Mouse (Mus musculus) neural tube, embryonic 11.5 days (tissue): Measurements from ENCODE around the gene Cldn10. TPM values are rescaled to one million over a fixed set of nuclear protein-coding genes. Genes with fewer than 3 reads are reported as not detected.

ENCODE experiments used
- ATAC-seq: fragments of 200-750 bp; cut with Nextera tagmentation; 2 replicates; pipeline ENCODE4 v1.8.0; 2017; ENCODE audit warnings: moderate number of reproducible peaks, mild to moderate bottlenecking, moderate TSS enrichment, moderate library complexity; ENCODE audit not compliant: insufficient read depth, low FRiP score, low TSS enrichment
- DNase-seq: peaks from one replicate; pipeline ENCODE4 v3.0.0-alpha.2; 2015; ENCODE audit warnings: low spot score
- H3K27ac ChIP-seq: fragments of 300-500 bp; sonication (generic); 2 replicates; pipeline ENCODE4 v1.5.1; 2014; ENCODE audit warnings: low read depth, mild to moderate bottlenecking, low read length
- H3K27me3 ChIP-seq: fragments of 300-500 bp; sonication (generic); 2 replicates; pipeline ENCODE4 v1.6.1; 2014; ENCODE audit warnings: mild to moderate bottlenecking, low read length, mixed read lengths; ENCODE audit not compliant: control insufficient read depth, insufficient read depth
- H3K36me3 ChIP-seq: fragments of 300-500 bp; sonication (generic); 2 replicates; pipeline ENCODE4 v1.6.1; 2014; ENCODE audit warnings: mild to moderate bottlenecking, low read length, moderate library complexity, mixed read lengths; ENCODE audit not compliant: control insufficient read depth, insufficient read depth
- H3K4me1 ChIP-seq: fragments of 300-500 bp; sonication (generic); 2 replicates; pipeline ENCODE4 v1.6.1; 2014; ENCODE audit warnings: low read length, mixed read lengths; ENCODE audit not compliant: control insufficient read depth, insufficient read depth
- H3K4me2 ChIP-seq: fragments of 300-500 bp; sonication (generic); 2 replicates; pipeline ENCODE4 v1.6.1; 2014; ENCODE audit warnings: low read depth, mild to moderate bottlenecking, moderate library complexity
- H3K4me3 ChIP-seq: fragments of 300-500 bp; sonication (generic); 2 replicates; pipeline ENCODE4 v1.5.1; 2014; ENCODE audit warnings: low read depth, low read length
- H3K9ac ChIP-seq: fragments of 300-500 bp; sonication (generic); 2 replicates; pipeline ENCODE4 v1.6.1; 2014; ENCODE audit warnings: mild to moderate bottlenecking, low read length
- H3K9me3 ChIP-seq: fragments of 300-500 bp; sonication (generic); 2 replicates; pipeline ENCODE4 v1.6.1; 2016; ENCODE audit warnings: low read length; ENCODE audit not compliant: control insufficient read depth
- WGBS: fragments of 180-500 bp; shearing (Covaris S2); extraction: QIAGEN DNeasy Blood & Tissue Kit; methylation state at CpG from one replicate; pipeline ENCODE4 v1.1.7; 2014; 5-methylcytosine and 5-hydroxymethylcytosine counted together
- polyA plus RNA-seq: library from polyadenylated mRNA; unstranded; fragments of >200 nt; fragmentation: Nextera tagmentation; extraction: Ambion mirVana; gene quantifications from 2 replicates; pipeline ENCODE4 v1.2.1, GENCODE M21; 2014

The Cldn10 gene
- polyA plus RNA-seq, 1 experiment from 2014 or later = 0.38 TPM

DNA sequence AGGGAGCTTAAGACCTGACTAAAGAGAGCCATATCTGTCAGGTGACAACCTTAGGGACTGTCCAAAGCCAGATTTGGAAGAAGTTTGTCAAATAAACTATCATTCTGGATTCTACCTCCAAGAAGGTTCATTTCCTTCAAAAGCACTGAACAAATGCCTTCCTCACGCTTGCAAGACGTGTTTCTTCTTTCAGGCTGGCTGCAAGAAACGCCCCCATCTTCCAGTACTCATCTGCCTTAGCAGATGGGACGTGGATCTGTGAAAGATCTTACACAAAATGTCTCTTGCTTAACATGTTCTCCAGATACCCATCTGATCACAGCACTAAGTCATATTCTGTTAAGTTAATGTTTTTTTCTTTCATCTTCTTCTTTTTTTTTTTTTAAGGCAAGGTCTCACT, 102.4 kb downstream of the Cldn10 start:
- Histone ChIP-seq H3K9ac (no peak overlapping the region), H3K27ac (no peak overlapping the region), H3K27me3 (no peaks in the 10 kb centered on the region), H3K4me3 (no peak overlapping the region), H3K9me3 (no peaks in the 10 kb centered on the region), H3K4me2 (no peak overlapping the region), H3K36me3 (peaks cover 9% of the 10 kb centered on the region), H3K4me1 (no peaks in the 10 kb centered on the region)
- no peak for DNase-seq
- no peak for ATAC-seq
- WGBS = 94% methylated on average over 4 of the region's 4 CpGs

DNA sequence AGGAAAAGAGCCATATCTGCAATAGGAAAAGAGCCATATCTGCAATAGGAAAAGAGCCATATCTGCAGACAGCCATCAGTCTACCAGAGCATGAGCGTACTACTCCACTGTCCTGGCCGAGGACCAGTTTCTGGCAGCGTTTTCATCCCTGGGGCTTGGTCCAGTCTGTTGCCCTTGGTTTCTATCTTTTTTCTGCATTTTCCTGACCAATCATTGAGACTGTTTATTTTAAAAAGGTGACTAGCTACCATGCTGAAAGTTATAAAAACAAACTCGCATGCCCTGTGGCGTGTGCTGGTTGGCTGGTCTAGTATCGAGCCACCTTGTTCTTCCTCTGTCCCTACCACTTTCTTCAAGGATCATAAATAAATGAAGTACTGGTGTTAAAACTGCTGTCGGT, 107.5 kb downstream of the Cldn10 start:
- DNase-seq (no peak), ATAC-seq (no peak)
- Histone ChIP-seq H3K27ac (no peak overlapping the region), H3K9me3 (no peaks in the 10 kb centered on the region), H3K27me3 (no peaks in the 10 kb centered on the region), H3K9ac (no peak overlapping the region), H3K36me3 (peaks cover 4% of the 10 kb centered on the region; the same call in 1 of the 2 replicates), H3K4me2 (no peak overlapping the region), H3K4me1 (no peaks in the 10 kb centered on the region), H3K4me3 (no peak overlapping the region)
- WGBS = 92% methylated on average over 7 of the region's 7 CpGs

DNA sequence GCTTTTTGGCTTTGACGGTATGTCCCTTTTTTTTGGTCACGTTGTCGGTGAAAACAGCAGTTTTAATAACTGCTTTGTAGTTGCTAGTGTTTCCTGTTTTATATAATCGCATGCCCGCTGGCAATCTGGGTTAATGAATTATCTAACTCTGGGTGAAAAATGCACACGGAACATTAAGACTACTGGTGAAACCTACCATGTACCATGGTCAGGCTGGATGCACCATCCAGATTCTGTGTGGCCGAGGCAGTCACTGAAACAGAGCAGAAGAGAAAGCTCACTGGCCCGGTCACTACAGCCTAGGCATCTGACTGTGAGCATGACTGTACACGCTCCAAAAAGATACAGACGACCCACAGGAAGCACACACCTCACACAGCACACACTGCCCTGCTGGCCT, 107.9 kb downstream of the Cldn10 start:
- ATAC-seq (no peak), DNase-seq (no peak)
- WGBS = 94% methylated on average over 10 of the region's 10 CpGs
- H3K4me3 ChIP-seq = no peak overlapping the region
- H3K27me3 ChIP-seq = no peaks in the 10 kb centered on the region
- no peaks in the 10 kb centered on the region for H3K4me1 ChIP-seq
- no peaks in the 10 kb centered on the region for H3K9me3 ChIP-seq
- no peak overlapping the region for H3K4me2 ChIP-seq
- no peak overlapping the region for H3K9ac ChIP-seq
- H3K27ac ChIP-seq = no peak overlapping the region
- H3K36me3 ChIP-seq = peaks cover 4% of the 10 kb centered on the region; the same call in 1 of the 2 replicates

DNA sequence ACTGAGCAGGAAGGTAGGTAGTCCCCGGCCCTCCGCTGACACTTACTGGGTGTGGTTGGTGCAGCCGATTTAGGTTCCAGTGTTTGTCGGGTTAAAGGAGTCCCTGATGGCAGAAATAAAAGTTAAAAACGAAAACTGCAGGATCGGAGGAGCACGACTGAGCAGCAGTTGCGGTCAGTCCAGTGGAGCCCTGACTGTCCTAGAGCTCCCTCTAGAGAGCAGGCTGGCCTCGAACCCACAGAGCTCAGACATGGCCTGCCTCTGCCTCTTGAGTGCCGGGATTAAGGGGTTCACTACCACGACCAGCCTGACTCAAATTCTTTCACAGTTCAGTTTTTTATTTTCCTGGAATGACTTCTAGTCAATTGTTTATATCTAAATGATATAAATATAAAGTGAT, 112.2 kb downstream of the Cldn10 start:
- WGBS = 90% methylated on average over 11 of the region's 11 CpGs
- no peak for ATAC-seq
- peaks cover 10% of the 10 kb centered on the region for H3K36me3 ChIP-seq

DNA sequence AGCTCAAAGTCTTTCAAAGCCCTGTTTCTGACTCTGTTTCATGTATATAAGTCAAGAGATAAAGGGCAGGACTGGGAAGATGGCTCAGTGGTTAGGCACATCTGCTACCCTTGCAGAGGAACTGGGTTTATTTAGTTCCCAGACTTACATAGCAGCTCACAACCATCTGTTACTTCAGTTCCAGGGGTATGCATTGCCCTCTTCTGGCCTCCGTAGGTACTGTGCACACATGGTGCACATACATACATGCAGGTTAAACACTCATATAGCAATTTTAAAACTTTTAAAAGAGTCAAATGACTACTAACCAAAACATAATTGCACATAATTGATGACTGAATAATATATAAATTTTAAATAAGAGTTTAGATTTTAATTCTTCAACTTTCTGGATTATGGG, 113.2 kb downstream of the Cldn10 start:
- Histone ChIP-seq H3K4me1 (peaks cover 7% of the 10 kb centered on the region; the same call in 1 of the 2 replicates), H3K4me3 (no peak overlapping the region), H3K4me2 (no peak overlapping the region), H3K9ac (no peak overlapping the region), H3K9me3 (no peaks in the 10 kb centered on the region), H3K36me3 (peaks cover 10% of the 10 kb centered on the region), H3K27ac (no peak overlapping the region), H3K27me3 (no peaks in the 10 kb centered on the region)
- DNase-seq (no peak), ATAC-seq (no peak)
- 97% methylated on average over 1 of the region's 1 CpGs for WGBS

More for the DNA sequence above, 112.2 kb downstream of the Cldn10 start:
- Histone ChIP-seq H3K9ac (no peak overlapping the region), H3K27me3 (no peaks in the 10 kb centered on the region), H3K27ac (no peak overlapping the region), H3K9me3 (no peaks in the 10 kb centered on the region), H3K4me3 (no peak overlapping the region), H3K4me1 (peaks cover 7% of the 10 kb centered on the region; the same call in 1 of the 2 replicates), H3K4me2 (no peak overlapping the region)
- DNase-seq = no peak

DNA sequence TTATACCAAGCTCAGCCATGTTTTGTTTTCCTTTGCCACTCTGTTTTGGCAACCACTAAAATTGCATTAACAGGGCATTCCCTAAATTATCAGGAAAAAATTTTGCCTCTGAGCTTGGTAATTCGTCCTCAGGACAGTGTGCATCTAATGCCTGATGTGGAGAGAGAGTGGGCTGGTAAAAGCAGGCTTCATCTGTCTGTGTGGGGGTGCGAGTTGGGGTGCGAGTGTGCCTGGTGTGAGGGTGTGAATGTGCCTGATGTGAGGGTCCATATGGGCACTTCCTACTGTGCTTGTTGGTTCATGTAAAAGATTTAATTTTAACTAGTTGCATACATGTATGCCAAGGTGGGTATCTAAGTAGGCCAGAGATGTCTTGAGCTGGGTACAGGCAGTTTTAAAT, 115.7 kb downstream of the Cldn10 start:
- Histone ChIP-seq H3K4me2 (no peak overlapping the region), H3K4me1 (peaks cover 7% of the 10 kb centered on the region; the same call in 1 of the 2 replicates), H3K9ac (no peak overlapping the region), H3K9me3 (no peaks in the 10 kb centered on the region), H3K27ac (no peak overlapping the region), H3K27me3 (no peaks in the 10 kb centered on the region), H3K4me3 (no peak overlapping the region), H3K36me3 (peaks cover 18% of the 10 kb centered on the region)
- ATAC-seq (no peak), DNase-seq (no peak)
- WGBS = 88% methylated on average over 3 of the region's 3 CpGs

DNA sequence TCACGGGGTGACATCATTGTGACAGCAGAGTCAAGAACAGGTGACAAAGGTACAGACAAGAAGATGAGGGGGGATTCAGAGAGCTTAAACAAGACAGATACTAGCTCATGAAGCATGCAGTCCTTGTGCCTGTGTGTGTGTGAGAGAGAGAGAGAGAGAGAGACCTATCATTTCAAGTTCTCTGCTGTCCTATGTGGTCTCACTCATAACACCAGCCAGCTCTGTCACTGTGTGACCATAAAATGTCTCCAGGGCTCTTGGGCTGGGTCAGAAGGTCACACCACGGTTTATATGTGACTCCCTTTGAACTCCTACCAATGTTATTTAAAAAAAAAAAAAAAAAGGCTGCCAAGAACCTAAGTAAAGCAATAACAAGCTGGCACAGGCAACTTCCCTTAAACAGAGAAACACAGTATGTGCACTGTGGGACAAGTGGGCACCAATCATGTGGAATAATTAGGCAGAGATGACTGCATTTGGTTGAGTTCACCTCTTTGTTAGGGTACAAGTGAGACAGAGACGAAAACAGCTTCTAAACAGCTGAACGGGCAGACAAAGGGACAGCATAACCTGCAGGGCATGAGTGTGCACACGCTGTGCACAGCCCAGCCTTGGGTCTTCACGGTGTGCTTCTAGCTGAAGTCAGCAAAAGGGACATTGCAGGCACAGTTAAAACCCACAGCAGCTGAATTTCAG, 116.3 kb downstream of the Cldn10 start:
- Histone ChIP-seq H3K27ac (0 out of 2 replicates have a peak overlapping the region, but pooled peaks have one; percentile 29), H3K27me3 (no peaks in the 10 kb centered on the region), H3K4me2 (no peak overlapping the region), H3K36me3 (peaks cover 18% of the 10 kb centered on the region), H3K4me3 (no peak overlapping the region), H3K9ac (no peak overlapping the region), H3K9me3 (no peaks in the 10 kb centered on the region), H3K4me1 (peaks cover 7% of the 10 kb centered on the region; the same call in 1 of the 2 replicates)
- DNase-seq (no peak), ATAC-seq (peak; percentile 68)
- WGBS = 26% methylated on average over 6 of the region's 6 CpGs

DNA sequence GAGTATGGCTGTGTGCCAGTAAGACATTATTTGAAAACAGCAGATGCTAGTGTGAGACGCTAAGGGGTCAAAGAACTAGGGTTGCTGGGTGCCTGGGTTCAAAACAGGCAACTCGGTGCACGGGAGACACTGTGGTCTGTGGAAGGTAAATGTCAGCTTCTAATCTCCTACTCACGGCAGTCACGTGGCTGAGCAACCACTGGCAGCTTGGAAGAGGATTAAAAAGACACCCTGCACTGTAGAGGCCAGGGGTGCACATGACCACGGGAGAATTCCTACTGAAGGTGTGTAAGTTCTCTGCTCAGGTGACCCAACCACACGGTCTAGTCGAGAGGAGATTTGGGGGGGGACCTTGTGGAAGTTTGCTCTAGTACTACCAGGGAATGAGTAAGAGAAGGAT, 119.9 kb downstream of the Cldn10 start:
- Histone ChIP-seq H3K9ac (no peak overlapping the region), H3K4me1 (peaks cover 7% of the 10 kb centered on the region; the same call in 1 of the 2 replicates), H3K27me3 (no peaks in the 10 kb centered on the region), H3K27ac (no peak overlapping the region), H3K4me3 (no peak overlapping the region), H3K4me2 (no peak overlapping the region), H3K9me3 (no peaks in the 10 kb centered on the region), H3K36me3 (peaks cover 13% of the 10 kb centered on the region)
- ATAC-seq = no peak
- 91% methylated on average over 8 of the region's 8 CpGs for WGBS
- no peak for DNase-seq

DNA sequence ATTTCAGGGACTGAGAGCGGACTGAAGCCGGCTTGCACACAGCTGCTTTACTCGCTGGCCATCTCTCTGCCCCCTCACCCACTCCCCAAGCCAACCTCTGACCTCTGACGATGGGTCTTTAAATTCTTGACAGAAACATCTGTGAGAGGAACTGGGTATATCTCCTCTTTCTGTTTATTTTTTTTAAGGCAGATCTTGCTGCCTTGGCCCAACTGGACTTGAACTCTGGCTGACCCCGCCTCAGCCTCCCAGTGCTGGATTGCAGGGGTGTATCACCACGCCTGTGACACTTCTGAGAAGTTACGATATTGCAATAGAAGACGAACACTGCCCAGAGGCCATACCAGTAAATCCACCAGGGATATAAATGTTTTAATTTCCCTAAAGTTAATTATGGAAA, 122.2 kb downstream of the Cldn10 start:
- H3K4me3 ChIP-seq = no peak overlapping the region
- H3K36me3 ChIP-seq = peaks cover 11% of the 10 kb centered on the region
- no peak for DNase-seq
- H3K4me2 ChIP-seq = no peak overlapping the region
- ATAC-seq = no peak
- H3K27me3 ChIP-seq = no peaks in the 10 kb centered on the region
- no peaks in the 10 kb centered on the region for H3K4me1 ChIP-seq
- H3K9ac ChIP-seq = no peak overlapping the region
- H3K9me3 ChIP-seq = no peaks in the 10 kb centered on the region
- 63% methylated on average over 8 of the region's 8 CpGs for WGBS
- H3K27ac ChIP-seq = no peak overlapping the region
